Mouse (Mus musculus): ENCODE results near the gene Lrrfip2.

Gene Lrrfip2

GRCm38 (mm10) chr9:111117126-111117642 is at the start of gene Lrrfip2:
Gene Lrrfip2 (plus strand): TSS chr9:111117592.
- no peak for DNase-seq

GRCm38 (mm10) chr9:111070546-111070961 is 46.8 kb upstream of the Lrrfip2 start:
- DNase-seq = no peak

GRCm38 (mm10) chr9:111072175-111072574 is 45.2 kb upstream of the Lrrfip2 start:
- DNase-seq = peak; percentile 16

GRCm38 (mm10) chr9:111072971-111073370 is 44.4 kb upstream of the Lrrfip2 start:
- no peak for DNase-seq

GRCm38 (mm10) chr9:111077745-111078144 is 39.6 kb upstream of the Lrrfip2 start:
- no peak for DNase-seq

- no peak for DNase-seq
Measured at GRCm38 (mm10) chr9:111080801-111081200, 36.6 kb upstream of the Lrrfip2 start.

GRCm38 (mm10) chr9:111081765-111082164 is 35.6 kb upstream of the Lrrfip2 start:
- no peak for DNase-seq

GRCm38 (mm10) chr9:111085329-111085728 is 32.1 kb upstream of the Lrrfip2 start:
- no peak for DNase-seq

- no peak for DNase-seq
Measured at GRCm38 (mm10) chr9:111086137-111086536, 31.3 kb upstream of the Lrrfip2 start.

- DNase-seq = no peak
Measured at GRCm38 (mm10) chr9:111086995-111087606, 30.3 kb upstream of the Lrrfip2 start.

GRCm38 (mm10) chr9:111087960-111088359 is 29.4 kb upstream of the Lrrfip2 start:
- DNase-seq = no peak

- no peak for DNase-seq
Measured at GRCm38 (mm10) chr9:111088886-111089285, 28.5 kb upstream of the Lrrfip2 start.

- no peak for DNase-seq
Measured at GRCm38 (mm10) chr9:111092657-111093056, 24.7 kb upstream of the Lrrfip2 start.

GRCm38 (mm10) chr9:111093094-111093493 is 24.3 kb upstream of the Lrrfip2 start:
- peak; percentile 40 for DNase-seq

- no peak for DNase-seq
Measured at GRCm38 (mm10) chr9:111094626-111095025, 22.8 kb upstream of the Lrrfip2 start.

GRCm38 (mm10) chr9:111095710-111096109 is 21.7 kb upstream of the Lrrfip2 start:
- DNase-seq = no peak

- DNase-seq = no peak
Measured at GRCm38 (mm10) chr9:111096419-111097326, 20.7 kb upstream of the Lrrfip2 start.

GRCm38 (mm10) chr9:111097543-111097942 is 19.8 kb upstream of the Lrrfip2 start:
- no peak for DNase-seq

- no peak for DNase-seq
Measured at GRCm38 (mm10) chr9:111100406-111100805, 17.0 kb upstream of the Lrrfip2 start.

GRCm38 (mm10) chr9:111103293-111103692 is 14.1 kb upstream of the Lrrfip2 start:
- DNase-seq = no peak

- no peak for DNase-seq
Measured at GRCm38 (mm10) chr9:111103893-111104292, 13.5 kb upstream of the Lrrfip2 start.

GRCm38 (mm10) chr9:111107863-111108262 is 9.5 kb upstream of the Lrrfip2 start:
- no peak for DNase-seq

- peak; percentile 85 for DNase-seq
Measured at GRCm38 (mm10) chr9:111117794-111118251, 431 bp downstream of the Lrrfip2 start.

Measured in right cerebral cortex, postnatal 25 days (tissue).